Mouse (Mus musculus) spleen, adult 2 months (tissue): ENCODE measurements at regions not wholly inside any gene's neighbourhood (a gene's known extent, or its start where the extent isn't known, plus 50 kb on each side); places are given as distances from the start of the nearest gene placed in this dataset.

ENCODE experiments used
- DNase-seq, 2 experiments: peaks; one replicate each; pipeline versions ENCODE4 v3.0.0 to v3.0.0-alpha.2; 2012 to 2021; ENCODE audit warnings: low spot score in 2 of 2, low read depth in 1 of 2
- H3K27ac ChIP-seq: fragments of 200-500 bp; 2 replicates; pipeline ENCODE4 v1.5.1; 2012; ENCODE audit warnings: low read length, inconsistent platforms; ENCODE audit not compliant: insufficient read depth
- H3K27me3 ChIP-seq: fragments of 200-500 bp; 2 replicates; pipeline ENCODE4 v1.6.1; 2012; ENCODE audit warnings: mild to moderate bottlenecking, moderate library complexity, low read length, inconsistent platforms; ENCODE audit not compliant: control insufficient read depth, insufficient read depth
- H3K36me3 ChIP-seq: fragments of 200-500 bp; 2 replicates; pipeline ENCODE4 v1.6.1; 2012; ENCODE audit warnings: mild to moderate bottlenecking, low read length, inconsistent platforms; ENCODE audit not compliant: control insufficient read depth, insufficient read depth
- H3K4me1 ChIP-seq: fragments of 200-500 bp; 2 replicates; pipeline ENCODE4 v1.6.1; 2011; ENCODE audit warnings: inconsistent platforms; ENCODE audit not compliant: control insufficient read depth, insufficient read depth, insufficient read length
- H3K4me3 ChIP-seq: fragments of 200-500 bp; 2 replicates; pipeline ENCODE4 v1.5.1; 2011; ENCODE audit warnings: mild to moderate bottlenecking, inconsistent platforms; ENCODE audit not compliant: insufficient read depth, insufficient read length; ENCODE audit errors: extremely low read depth
- CTCF ChIP-seq: fragments of 200-500 bp; IDR thresholded peaks from 2 replicates; pipeline ENCODE4 v1.5.1; 2011; ENCODE audit warnings: mild to moderate bottlenecking, inconsistent platforms; ENCODE audit not compliant: insufficient read depth, insufficient read length, insufficient replicate concordance; ENCODE audit errors: extremely low read depth
- POLR2A ChIP-seq: fragments of 200-500 bp; IDR thresholded peaks from 2 replicates; pipeline ENCODE4 v1.6.1; 2011; ENCODE audit warnings: low read depth, low read length, inconsistent platforms
- WGBS: fragments of 180-500 bp; shearing (Covaris S2); methylation state at CpG from one replicate; pipeline ENCODE4 v1.1.7; 2018; 5-methylcytosine and 5-hydroxymethylcytosine counted together

GRCm38 (mm10) chr12:77749438-77750007, 444.5 kb upstream of the Gm6657 start:
- H3K36me3 ChIP-seq: no peaks in the 10 kb centered on the region
- no peak overlapping the region for H3K27ac ChIP-seq
- 81% methylated on average over 3 of the region's 3 CpGs for WGBS
- no peaks in the 10 kb centered on the region for H3K4me1 ChIP-seq
- no peak for TF ChIP-seq POLR2A
- TF ChIP-seq CTCF: no peak
- no peak overlapping the region for H3K4me3 ChIP-seq
- no peak for DNase-seq
- no peaks in the 10 kb centered on the region for H3K27me3 ChIP-seq

- Histone ChIP-seq H3K4me1 (no peaks in the 10 kb centered on the region), H3K36me3 (no peaks in the 10 kb centered on the region), H3K4me3 (no peak overlapping the region), H3K27ac (no peak overlapping the region), H3K27me3 (no peaks in the 10 kb centered on the region)
- TF ChIP-seq CTCF (no peak), POLR2A (no peak)
- WGBS: 85% methylated on average over 5 of the region's 5 CpGs
- DNase-seq: no peak
Observed at GRCm38 (mm10) chr12:77752181-77752580, 441.9 kb upstream of the Gm6657 start.

GRCm38 (mm10) chr12:77756021-77756420, 438.0 kb upstream of the Gm6657 start:
- TF ChIP-seq POLR2A (no peak), CTCF (no peak)
- Histone ChIP-seq H3K27ac (no peak overlapping the region), H3K4me3 (no peak overlapping the region), H3K36me3 (no peaks in the 10 kb centered on the region), H3K27me3 (no peaks in the 10 kb centered on the region), H3K4me1 (no peaks in the 10 kb centered on the region)
- no peak for DNase-seq
- 85% methylated on average over 7 of the region's 7 CpGs for WGBS

GRCm38 (mm10) chr12:77760976-77761375, 433.1 kb upstream of the Gm6657 start:
- WGBS: 79% methylated on average over 3 of the region's 3 CpGs
- TF ChIP-seq POLR2A (no peak), CTCF (no peak)
- DNase-seq: no peak

GRCm38 (mm10) chr12:77776011-77776546, 418.0 kb upstream of the Gm6657 start:
- DNase-seq: no peak
- H3K27ac ChIP-seq: no peak overlapping the region
- no peak for TF ChIP-seq CTCF
- no peak for TF ChIP-seq POLR2A
- no peaks in the 10 kb centered on the region for H3K27me3 ChIP-seq
- H3K36me3 ChIP-seq: no peaks in the 10 kb centered on the region
- no peaks in the 10 kb centered on the region for H3K4me1 ChIP-seq
- WGBS: 97% methylated on average over 6 of the region's 6 CpGs
- H3K4me3 ChIP-seq: no peak overlapping the region

More at GRCm38 (mm10) chr12:77760976-77761375, 433.1 kb upstream of the Gm6657 start:
- Histone ChIP-seq H3K4me3 (no peak overlapping the region), H3K27me3 (no peaks in the 10 kb centered on the region), H3K27ac (no peak overlapping the region), H3K4me1 (no peaks in the 10 kb centered on the region), H3K36me3 (no peaks in the 10 kb centered on the region)

- Histone ChIP-seq H3K4me3 (no peak overlapping the region), H3K27me3 (no peaks in the 10 kb centered on the region), H3K4me1 (no peaks in the 10 kb centered on the region), H3K27ac (no peak overlapping the region), H3K36me3 (no peaks in the 10 kb centered on the region)
- no peak for DNase-seq
- WGBS: 88% methylated on average over 8 of the region's 8 CpGs
- no peak for TF ChIP-seq CTCF
- TF ChIP-seq POLR2A: no peak
Observed at GRCm38 (mm10) chr12:77776755-77777154, 417.3 kb upstream of the Gm6657 start.

- 53% methylated on average over 20 of the region's 20 CpGs for WGBS
- peak; percentile 11 to 76 for DNase-seq
- H3K4me3 ChIP-seq: no peak overlapping the region
Observed at GRCm38 (mm10) chr12:77780885-77781698, 412.9 kb upstream of the Gm6657 start.

More at GRCm38 (mm10) chr12:77780885-77781698, 412.9 kb upstream of the Gm6657 start:
- no peak overlapping the region for H3K27ac ChIP-seq
- no peaks in the 10 kb centered on the region for H3K36me3 ChIP-seq
- TF ChIP-seq POLR2A (no peak), CTCF (peak; percentile 98)
- H3K27me3 ChIP-seq: no peaks in the 10 kb centered on the region
- no peaks in the 10 kb centered on the region for H3K4me1 ChIP-seq
